Mouse (Mus musculus): ENCODE measurements around the gene Uqcrc1.
A peak's percentile ranks its signal among the peaks of the same experiment; 100 is the strongest.

Gene Uqcrc1

GRCm38 (mm10) chr9:108985710-108986109, 49.3 kb downstream of the Uqcrc1 start, which contains the start of gene Ucn2:
Gene Ucn2, plus strand, starts transcription at chr9:108986010.
- no peak for DNase-seq (ENCODE audit: low spot score)

- DNase-seq (ENCODE audit: low spot score): no peak
Observed at GRCm38 (mm10) chr9:108987704-108988350, 51.4 kb downstream of the Uqcrc1 start.

- DNase-seq (ENCODE audit: low spot score): no peak
Observed at GRCm38 (mm10) chr9:108989802-108990461, 53.5 kb downstream of the Uqcrc1 start.

GRCm38 (mm10) chr9:108990462-108990820, 54.0 kb downstream of the Uqcrc1 start:
- DNase-seq (ENCODE audit: low spot score): no peak

- DNase-seq (ENCODE audit: low spot score): peak; percentile 98
Observed at GRCm38 (mm10) chr9:108991428-108992084, 55.1 kb downstream of the Uqcrc1 start, which contains the start of gene Pfkfb4. Gene Pfkfb4, plus strand, starts transcription at chr9:108991778.

- no peak for DNase-seq (ENCODE audit: low spot score)
Observed at GRCm38 (mm10) chr9:108992085-108992469, 55.6 kb downstream of the Uqcrc1 start.

- no peak for DNase-seq (ENCODE audit: low spot score)
Observed at GRCm38 (mm10) chr9:108992620-108993361, 56.4 kb downstream of the Uqcrc1 start.

- DNase-seq (ENCODE audit: low spot score): peak; percentile 76
Observed at GRCm38 (mm10) chr9:108996411-108996810, 60.0 kb downstream of the Uqcrc1 start.

GRCm38 (mm10) chr9:108998287-108999166, 62.1 kb downstream of the Uqcrc1 start:
- no peak for DNase-seq (ENCODE audit: low spot score)

GRCm38 (mm10) chr9:108999167-108999526, 62.7 kb downstream of the Uqcrc1 start:
- DNase-seq (ENCODE audit: low spot score): no peak

All from yolk sac, embryonic 10.5 days (tissue).